Mouse (Mus musculus) kidney, postnatal 14 days (tissue): ENCODE data around the gene Hmgcll1.
"Not testable (repeated sequence)": the region's sequence is repeated elsewhere in the genome, so short reads cannot be mapped to it uniquely, and the experiment has no call there.

ENCODE experiments used
- DNase-seq: peaks from one replicate; pipeline ENCODE4 v3.0.0; 2022; ENCODE audit warnings: mixed read lengths

The Hmgcll1 gene

GRCm38 (mm10) chr9:76061492-76061891 is 46.8 kb downstream of the Hmgcll1 start:
- DNase-seq = no peak

- no peak for DNase-seq
These were observed 49.5 kb downstream of the Hmgcll1 start for GRCm38 (mm10) chr9:76064164-76064563.

GRCm38 (mm10) chr9:76091561-76091960 is 76.9 kb downstream of the Hmgcll1 start:
- DNase-seq = no peak

- peak; percentile 8 for DNase-seq
These were observed 82.6 kb downstream of the Hmgcll1 start for GRCm38 (mm10) chr9:76097221-76097620.

GRCm38 (mm10) chr9:76099981-76100380 is 85.3 kb downstream of the Hmgcll1 start:
- no peak for DNase-seq

GRCm38 (mm10) chr9:76104416-76104815 is 89.8 kb downstream of the Hmgcll1 start:
- DNase-seq = not testable (repeated sequence)

GRCm38 (mm10) chr9:76104846-76105245 is 90.2 kb downstream of the Hmgcll1 start:
- no peak for DNase-seq

- peak; percentile 72 for DNase-seq
These were observed 108.2 kb downstream of the Hmgcll1 start for GRCm38 (mm10) chr9:76122888-76123287.

- no peak for DNase-seq
These were observed 109.6 kb downstream of the Hmgcll1 start for GRCm38 (mm10) chr9:76124249-76124648.

- DNase-seq = no peak
These were observed 114.7 kb downstream of the Hmgcll1 start for GRCm38 (mm10) chr9:76129353-76129752.

GRCm38 (mm10) chr9:76134042-76134441 is 119.4 kb downstream of the Hmgcll1 start:
- no peak for DNase-seq

- no peak for DNase-seq
These were observed 123.9 kb downstream of the Hmgcll1 start for GRCm38 (mm10) chr9:76138378-76139109.

- DNase-seq = no peak
These were observed 130.9 kb downstream of the Hmgcll1 start for GRCm38 (mm10) chr9:76145593-76145992.

GRCm38 (mm10) chr9:76162446-76162845 is 147.8 kb downstream of the Hmgcll1 start:
- DNase-seq = no peak

- no peak for DNase-seq
These were observed 153.7 kb downstream of the Hmgcll1 start for GRCm38 (mm10) chr9:76168355-76168754.

- DNase-seq = no peak
These were observed 158.1 kb downstream of the Hmgcll1 start for GRCm38 (mm10) chr9:76172686-76173295.

- no peak for DNase-seq
These were observed 164.6 kb downstream of the Hmgcll1 start for GRCm38 (mm10) chr9:76179221-76179620.
